ENCODE assay signal across 9 mouse cellular contexts in the genomic region with DNA sequence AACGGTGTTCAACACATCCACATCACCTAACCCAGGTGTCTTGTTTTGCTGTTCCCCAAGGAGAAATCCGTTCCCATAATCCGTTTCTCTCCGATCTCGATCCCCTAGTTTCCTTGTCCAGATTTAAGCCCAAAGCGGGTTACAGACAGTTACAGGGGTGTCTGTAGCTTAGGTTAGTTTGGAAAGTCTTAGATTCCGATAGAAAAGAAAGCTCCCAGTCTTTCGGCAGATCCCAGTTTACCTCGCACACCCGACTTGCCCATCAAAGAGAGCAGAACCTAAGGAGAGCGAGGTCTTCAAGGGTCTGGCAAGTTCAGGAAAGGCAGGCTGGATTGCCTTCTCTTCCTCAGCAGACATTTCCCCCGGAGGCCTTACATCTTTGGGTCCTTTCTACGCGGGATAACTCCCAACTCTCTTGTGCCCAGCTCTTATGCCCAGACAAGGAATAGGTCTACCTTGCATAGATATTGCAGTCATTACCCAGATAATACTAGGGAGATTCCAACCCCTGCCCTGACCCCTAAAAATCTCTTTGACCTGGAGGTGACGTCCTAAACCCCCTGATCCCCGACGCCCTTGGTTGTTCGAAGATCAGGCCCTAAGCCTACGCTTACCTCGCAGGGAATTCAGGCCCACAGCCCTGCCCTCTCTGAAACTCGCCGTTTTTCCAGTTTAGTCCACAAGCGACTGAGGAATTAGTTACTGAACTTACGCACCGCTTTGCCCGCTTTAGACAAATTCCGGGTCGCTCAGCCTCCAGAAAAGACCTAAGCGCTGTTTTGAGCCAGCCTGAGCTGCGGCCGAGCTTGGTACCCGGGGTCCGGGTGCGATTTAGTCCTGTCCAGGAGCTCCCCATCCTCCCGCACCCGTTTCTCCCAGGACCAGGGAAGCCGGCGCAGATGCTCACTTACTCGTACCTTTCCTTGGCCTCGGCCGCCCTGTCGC. TPM values are rescaled to one million over a fixed set of nuclear protein-coding genes. Genes with fewer than 3 reads are reported as not detected.
DNase-seq lines count a peak whose midpoint lies in the region; ATAC-seq lines count a peak whose summit lies in the region.
"Had no signal": no experiment of that assay in that cellular context is flagged by ENCODE, and none has a peak within 500 bp of the region (broad histone marks: within the 10 kb centered on the region; RNA-seq: fewer than 3 reads in every experiment).

No protein-coding gene starts in this region.

- H3K27me3 ChIP-seq in kidney, embryonic 15.5 days: peaks cover 95% of the 10 kb centered on the region
- H3K27me3 ChIP-seq in embryonic facial prominence, embryonic 12.5 days: peaks cover 34% of the 10 kb centered on the region
- H3K27me3 ChIP-seq in intestine, embryonic 14.5 days (replicated peaks; ENCODE audit: control insufficient read depth, insufficient read depth, low read length): peaks cover 95% of the 10 kb centered on the region
- peaks cover 91% of the 10 kb centered on the region for H3K27me3 ChIP-seq in neural tube, embryonic 11.5 days (ENCODE audit: control insufficient read depth, insufficient read depth, low read length)

- DNase-seq in kidney, adult 9 months: no peak
- peak; percentile 67 for DNase-seq in intestine, embryonic 14.5 days (ENCODE audit: low spot score)
- DNase-seq in neural tube, embryonic 11.5 days (ENCODE audit: low spot score): peak; percentile 34
- no peak for DNase-seq in adrenal gland, postnatal 10 days
- no peak for DNase-seq in urinary bladder, postnatal 25 days (ENCODE audit: low spot score)
- no peak for DNase-seq in testis, postnatal 10 days (ENCODE audit: low spot score)
- DNase-seq: cerebellum, adult 9-11 months had no signal

- H3K4me2 ChIP-seq in kidney, embryonic 15.5 days: peak overlapping the region; percentile 74
- peak overlapping the region; percentile 59 for H3K4me2 ChIP-seq in embryonic facial prominence, embryonic 12.5 days (replicated peaks)
- peak overlapping the region; percentile 74 for H3K4me2 ChIP-seq in intestine, embryonic 14.5 days (ENCODE audit: low read length)
- H3K4me2 ChIP-seq in neural tube, embryonic 11.5 days (ENCODE audit: low read depth): peak overlapping the region; percentile 58

- WGBS in kidney, embryonic 15.5 days: 3% methylated on average over 42 of the region's 42 CpGs
- under 1% methylated on average over 42 of the region's 42 CpGs for WGBS in embryonic facial prominence, embryonic 12.5 days
- 3% methylated on average over 42 of the region's 42 CpGs for WGBS in intestine, embryonic 14.5 days
- 2% methylated on average over 42 of the region's 42 CpGs for WGBS in neural tube, embryonic 11.5 days

- no peaks in the 10 kb centered on the region for H3K36me3 ChIP-seq in kidney, embryonic 15.5 days
- H3K36me3 ChIP-seq in embryonic facial prominence, embryonic 12.5 days: peaks cover 14% of the 10 kb centered on the region; the same call in 1 of the 2 replicates
- H3K36me3 ChIP-seq in intestine, embryonic 14.5 days (ENCODE audit: control insufficient read depth, insufficient read depth, low read length): no peaks in the 10 kb centered on the region
- no peaks in the 10 kb centered on the region for H3K36me3 ChIP-seq in neural tube, embryonic 11.5 days (ENCODE audit: control insufficient read depth, insufficient read depth, low read length)

- H3K27ac ChIP-seq in kidney, embryonic 15.5 days: peak overlapping the region; percentile 75
- H3K27ac ChIP-seq in embryonic facial prominence, embryonic 12.5 days: peak overlapping the region; percentile 95
- H3K27ac ChIP-seq in intestine, embryonic 14.5 days (ENCODE audit: low read depth): no peak overlapping the region
- no peak overlapping the region for H3K27ac ChIP-seq in neural tube, embryonic 11.5 days (ENCODE audit: low read depth, low read length)

- H3K4me3 ChIP-seq in kidney, embryonic 15.5 days (replicated peaks): peak overlapping the region; percentile 57
- peak overlapping the region; percentile 59 for H3K4me3 ChIP-seq in embryonic facial prominence, embryonic 12.5 days
- H3K4me3 ChIP-seq in intestine, embryonic 14.5 days (ENCODE audit: low read depth, low read length): peak overlapping the region; percentile 42
- peak overlapping the region; percentile 39 for H3K4me3 ChIP-seq in neural tube, embryonic 11.5 days (ENCODE audit: low read depth, low read length)

- H3K9me3 ChIP-seq in kidney, embryonic 15.5 days (replicated peaks): no peaks in the 10 kb centered on the region
- no peaks in the 10 kb centered on the region for H3K9me3 ChIP-seq in embryonic facial prominence, embryonic 12.5 days
- no peaks in the 10 kb centered on the region for H3K9me3 ChIP-seq in intestine, embryonic 14.5 days (ENCODE audit: control insufficient read depth, low read length)
- no peaks in the 10 kb centered on the region for H3K9me3 ChIP-seq in neural tube, embryonic 11.5 days (ENCODE audit: control insufficient read depth, low read length)

- H3K4me1 ChIP-seq in kidney, embryonic 15.5 days: peaks cover 51% of the 10 kb centered on the region
- H3K4me1 ChIP-seq in embryonic facial prominence, embryonic 12.5 days: peaks cover 29% of the 10 kb centered on the region
- H3K4me1 ChIP-seq in intestine, embryonic 14.5 days (replicated peaks; ENCODE audit: control insufficient read depth, insufficient read depth, low read length): peaks cover 7% of the 10 kb centered on the region; the same call in 1 of the 2 replicates
- peaks cover 10% of the 10 kb centered on the region; the same call in 1 of the 2 replicates for H3K4me1 ChIP-seq in neural tube, embryonic 11.5 days (ENCODE audit: control insufficient read depth, insufficient read depth, low read length)

- peak overlapping the region; percentile 62 for H3K9ac ChIP-seq in kidney, embryonic 15.5 days
- H3K9ac ChIP-seq in embryonic facial prominence, embryonic 12.5 days: peak overlapping the region; percentile 96
- H3K9ac ChIP-seq in intestine, embryonic 14.5 days (ENCODE audit: low read length): peak overlapping the region; percentile 16; the same call in 1 of the 2 replicates
- H3K9ac ChIP-seq in neural tube, embryonic 11.5 days (ENCODE audit: low read length): no peak overlapping the region

- ATAC-seq in kidney, embryonic 15.5 days (replicated peaks; ENCODE audit: low FRiP score): no peak
- ATAC-seq in embryonic facial prominence, embryonic 12.5 days (ENCODE audit: insufficient number of reproducible peaks, insufficient read depth, low FRiP score, low TSS enrichment): no peak
- no peak for ATAC-seq in intestine, embryonic 14.5 days (replicated peaks; ENCODE audit: low FRiP score, low TSS enrichment, low read depth)
- no peak for ATAC-seq in neural tube, embryonic 11.5 days (ENCODE audit: insufficient read depth, low FRiP score, low TSS enrichment)

RNA-seq across cellular contexts. Expression of gene Six2, which starts 1.3 kb away (rescaled TPM):
- polyA plus RNA-seq in kidney, embryonic 15.5 days (2015; fragmentation: Nextera tagmentation; extraction: Ambion mirVana): 16.9 and 18.9 TPM in 2 replicates
- polyA plus RNA-seq in embryonic facial prominence, embryonic 12.5 days (2016; fragmentation: Nextera tagmentation; extraction: Ambion mirVana): 33.2 and 38.0 TPM in 2 replicates
- 0.22 and 0.30 TPM in 2 replicates for polyA plus RNA-seq in intestine, embryonic 14.5 days (2014; fragmentation: Nextera tagmentation; extraction: Ambion mirVana)
- 1.5 and 2.1 TPM in 2 replicates for polyA plus RNA-seq in neural tube, embryonic 11.5 days (2014; fragmentation: Nextera tagmentation; extraction: Ambion mirVana)
- under 1 TPM in 1 of 2 experiments, not detected in 1; 0.36 TPM for total RNA-seq in adrenal gland, postnatal 10 days (2021)

Comparison
In these comparisons a context has a peak if more than half of its experiments do, and no peak if none do; other contexts are left out.
1. H3K27ac ChIP-seq: peak in kidney, embryonic 15.5 days (single experiment) and embryonic facial prominence, embryonic 12.5 days (single experiment); none in intestine, embryonic 14.5 days (single experiment) and neural tube, embryonic 11.5 days (single experiment).
2. DNase-seq: peak in intestine, embryonic 14.5 days (single experiment) and neural tube, embryonic 11.5 days (single experiment); none in kidney, adult 9 months (single experiment), adrenal gland, postnatal 10 days (single experiment), urinary bladder, postnatal 25 days (single experiment) and testis, postnatal 10 days (single experiment).
3. Peak in every context shown above with its lines, with median percentiles within 50 percentile points of each other: H3K4me2 ChIP-seq and H3K4me3 ChIP-seq.